Mouse (Mus musculus): ENCODE results near the gene Tenm4.

GRCm38 (mm10) chr7:96500108-96500507 lies 329.1 kb downstream of the Tenm4 start:
- TF ChIP-seq EP300 (IDR thresholded peaks at IDR 0.05; ENCODE audit: low read depth) (no peak), CTCF (IDR thresholded peaks at IDR 0.05; ENCODE audit: low read depth) (no peak)

Measured in liver, embryonic 14.5 days (tissue).